Mouse (Mus musculus): ENCODE measurements at regions not wholly inside any gene's neighbourhood (a gene's known extent, or its start where the extent isn't known, plus 50 kb on each side); places are given as distances from the start of the nearest gene placed in this dataset.

GRCm38 (mm10) chr3:65478215-65478614, 50.0 kb upstream of the Tiparp start:
- DNase-seq: no peak

- no peak for DNase-seq
Observed at GRCm38 (mm10) chr3:65477111-65477510, 51.1 kb upstream of the Tiparp start.

- DNase-seq: no peak
Observed at GRCm38 (mm10) chr3:65476091-65476953, 51.9 kb upstream of the Tiparp start.

- no peak for DNase-seq
Observed at GRCm38 (mm10) chr3:65474585-65474984, 53.6 kb upstream of the Tiparp start.

- no peak for DNase-seq
Observed at GRCm38 (mm10) chr3:65471796-65472195, 56.4 kb upstream of the Tiparp start.

GRCm38 (mm10) chr3:65469207-65469606, 59.0 kb upstream of the Tiparp start:
- no peak for DNase-seq

- no peak for DNase-seq
Observed at GRCm38 (mm10) chr3:65464769-65465168, 63.4 kb upstream of the Tiparp start.

GRCm38 (mm10) chr3:65460936-65461335, 67.3 kb upstream of the Tiparp start:
- DNase-seq: no peak

- no peak for DNase-seq
Observed at GRCm38 (mm10) chr3:65459702-65460101, 67.3 kb upstream of the Ssr3 start.

- DNase-seq: peak; percentile 32
Observed at GRCm38 (mm10) chr3:65457931-65458330, 65.5 kb upstream of the Ssr3 start.

GRCm38 (mm10) chr3:65455597-65456284, 63.3 kb upstream of the Ssr3 start:
- DNase-seq: peak; percentile 72

- DNase-seq: no peak
Observed at GRCm38 (mm10) chr3:65454301-65454700, 61.9 kb upstream of the Ssr3 start.

- no peak for DNase-seq
Observed at GRCm38 (mm10) chr3:65449176-65449575, 56.8 kb upstream of the Ssr3 start.

GRCm38 (mm10) chr3:65443701-65444100, 51.3 kb upstream of the Ssr3 start:
- DNase-seq: no peak

GRCm38 (mm10) chr3:65442946-65443345, 50.5 kb upstream of the Ssr3 start:
- no peak for DNase-seq

GRCm38 (mm10) chr3:65442269-65442668, 49.8 kb upstream of the Ssr3 start:
- peak; percentile 11 for DNase-seq

All from right cerebral cortex, adult 18-20 months (tissue).